Mouse (Mus musculus) lung, adult 2 months (tissue): Measurements from ENCODE around the gene 4931422A03Rik.

Experiments
- CTCF ChIP-seq: fragments of 200-500 bp; IDR thresholded peaks from 2 replicates; pipeline ENCODE4 v1.5.1; 2011; ENCODE audit warnings: mild to moderate bottlenecking, low read length, control low read depth; ENCODE audit not compliant: insufficient read depth
- POLR2A ChIP-seq: fragments of 200-500 bp; IDR thresholded peaks from 2 replicates; pipeline ENCODE4 v1.6.1; 2011; ENCODE audit warnings: low read depth, mild to moderate bottlenecking, control low read depth, low read length, borderline replicate concordance; ENCODE audit errors: extremely low read depth

DNA sequence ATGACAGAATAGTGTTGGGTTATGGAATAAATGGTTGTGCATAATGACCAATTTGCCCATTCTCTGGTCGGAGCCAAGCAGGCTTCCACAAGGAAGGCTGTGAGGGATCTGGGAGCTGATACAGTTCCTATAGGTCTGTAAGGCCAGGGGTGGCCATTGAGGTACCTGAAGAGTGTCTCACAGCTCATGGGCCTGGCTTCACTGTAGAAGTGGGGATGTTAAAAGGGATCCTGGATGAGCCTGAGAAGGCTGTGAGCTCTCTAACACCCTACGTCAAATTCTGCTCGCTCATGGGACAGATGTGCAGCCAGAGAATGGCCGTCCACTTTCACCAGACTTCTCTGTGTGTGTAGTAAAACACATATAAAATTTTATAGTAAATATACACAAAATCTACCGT, 69.1 kb downstream of the 4931422A03Rik start:
- TF ChIP-seq CTCF (no peak), POLR2A (no peak)
